Mouse (Mus musculus) heart, adult 2 months (tissue): ENCODE measurements around the gene Hist1h3e. TPM values are rescaled to one million over a fixed set of nuclear protein-coding genes. Genes with fewer than 3 reads are reported as not detected.
"Not testable (repeated sequence)": the region's sequence is repeated elsewhere in the genome, so short reads cannot be mapped to it uniquely, and the experiment has no call there.

Experiments
- DNase-seq, 2 experiments: peaks; one replicate each; pipeline ENCODE4 v3.0.0; 2021
- H3K27ac ChIP-seq: fragments of 200-600 bp; 2 replicates; pipeline ENCODE4 v1.8.1; 2022
- H3K27me3 ChIP-seq: fragments of 200-500 bp; 2 replicates; pipeline ENCODE4 v1.6.1; 2012; ENCODE audit warnings: mild to moderate bottlenecking, low read length, inconsistent platforms, mixed read lengths; ENCODE audit not compliant: control insufficient read depth, insufficient read depth
- H3K36me3 ChIP-seq: fragments of 200-500 bp; 2 replicates; pipeline ENCODE4 v1.6.1; 2012; ENCODE audit warnings: low read length, inconsistent platforms; ENCODE audit not compliant: control insufficient read depth, insufficient read depth
- H3K4me1 ChIP-seq: fragments of 200-500 bp; 2 replicates; pipeline ENCODE4 v1.6.1; 2011; ENCODE audit warnings: low read length; ENCODE audit not compliant: control insufficient read depth, insufficient read depth
- H3K4me3 ChIP-seq: fragments of 200-600 bp; 2 replicates; pipeline ENCODE4 v1.8.1; 2022
- H3K79me2 ChIP-seq: fragments of 200-500 bp; replicated peaks from 2 replicates; pipeline ENCODE4 v1.6.1; 2012; ENCODE audit warnings: mild to moderate bottlenecking, inconsistent platforms, low read length, moderate library complexity, mixed read lengths; ENCODE audit not compliant: control insufficient read depth, insufficient read depth
- H3K9ac ChIP-seq: fragments of 200-500 bp; 2 replicates; pipeline ENCODE4 v1.6.1; 2012; ENCODE audit warnings: low read depth, mild to moderate bottlenecking, control low read depth, inconsistent platforms, low read length, mixed read lengths
- CTCF ChIP-seq: fragments of 200-600 bp; IDR thresholded peaks from 2 replicates; pipeline ENCODE4 v1.8.1; 2022; ENCODE audit warnings: antibody characterized with exemption, mild to moderate bottlenecking, moderate library complexity
- EP300 ChIP-seq: fragments of 200-500 bp; IDR thresholded peaks from 2 replicates; pipeline ENCODE4 v1.6.1; 2011; ENCODE audit warnings: low read depth, low read length, control low read depth; ENCODE audit not compliant: insufficient read depth
- POLR2A ChIP-seq: fragments of 200-500 bp; IDR thresholded peaks from 2 replicates; pipeline ENCODE4 v1.6.1; 2011; ENCODE audit warnings: mild to moderate bottlenecking, low read depth, low read length, control low read depth; ENCODE audit not compliant: insufficient read depth
- WGBS: fragments of 180-500 bp; shearing (Covaris S2); methylation state at CpG from one replicate; pipeline ENCODE4 v1.1.7; 2018; 5-methylcytosine and 5-hydroxymethylcytosine counted together
- intact Hi-C: fragments of 180-260 bp; cut with DNase I; formaldehyde crosslinking; loops from one replicate; pipeline ENCODE4 v1.15.1; 2025
- polyA plus RNA-seq: library from polyadenylated mRNA; depleted of rRNA; stranded (reverse); fragments of >200 nt; gene quantifications from 2 replicates; pipeline ENCODE4 v1.2.3, GENCODE M21; 2012
- total RNA-seq, 2 experiments: library from RNA; stranded (reverse); gene quantifications; 2 replicates each; pipeline ENCODE4 v1.2.3; 2021

The Hist1h3e gene
- total and polyA plus RNA-seq, 3 experiments = 2.0 to 14.6 (median 14.0) TPM

DNA sequence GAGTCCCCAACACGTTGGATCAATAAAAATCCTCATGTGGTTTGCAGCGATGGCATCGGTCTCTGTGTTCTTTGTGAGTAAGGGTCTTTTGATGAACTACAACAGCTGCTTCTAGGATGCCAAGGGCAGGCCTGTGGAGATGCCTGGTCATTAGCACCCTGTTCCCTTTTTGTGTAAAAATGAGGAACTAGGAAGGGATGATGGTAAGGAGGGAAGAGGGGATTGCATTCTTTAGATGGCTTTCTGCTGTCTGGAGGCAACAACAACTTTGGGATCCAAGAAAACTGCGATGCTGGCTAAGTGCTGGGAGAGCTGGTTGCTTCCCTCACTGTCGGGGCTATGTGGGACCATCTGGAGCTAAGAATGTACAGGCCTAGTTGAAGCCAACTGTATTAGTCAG is 23.9 kb downstream of the Hist1h3e start:
- no peak overlapping the region for H3K9ac ChIP-seq
- H3K4me3 ChIP-seq = no peak overlapping the region
- H3K27me3 ChIP-seq = no peaks in the 10 kb centered on the region
- WGBS = 85% methylated on average over 5 of the region's 5 CpGs
- H3K79me2 ChIP-seq = no peaks in the 10 kb centered on the region
- H3K27ac ChIP-seq = no peak overlapping the region
- H3K4me1 ChIP-seq = no peaks in the 10 kb centered on the region; the same call in none of the 2 replicates
- TF ChIP-seq CTCF (no peak), EP300 (no peak), POLR2A (no peak)
- no peak for DNase-seq
- peaks cover 7% of the 10 kb centered on the region for H3K36me3 ChIP-seq
- intact Hi-C loops = no loop called here

DNA sequence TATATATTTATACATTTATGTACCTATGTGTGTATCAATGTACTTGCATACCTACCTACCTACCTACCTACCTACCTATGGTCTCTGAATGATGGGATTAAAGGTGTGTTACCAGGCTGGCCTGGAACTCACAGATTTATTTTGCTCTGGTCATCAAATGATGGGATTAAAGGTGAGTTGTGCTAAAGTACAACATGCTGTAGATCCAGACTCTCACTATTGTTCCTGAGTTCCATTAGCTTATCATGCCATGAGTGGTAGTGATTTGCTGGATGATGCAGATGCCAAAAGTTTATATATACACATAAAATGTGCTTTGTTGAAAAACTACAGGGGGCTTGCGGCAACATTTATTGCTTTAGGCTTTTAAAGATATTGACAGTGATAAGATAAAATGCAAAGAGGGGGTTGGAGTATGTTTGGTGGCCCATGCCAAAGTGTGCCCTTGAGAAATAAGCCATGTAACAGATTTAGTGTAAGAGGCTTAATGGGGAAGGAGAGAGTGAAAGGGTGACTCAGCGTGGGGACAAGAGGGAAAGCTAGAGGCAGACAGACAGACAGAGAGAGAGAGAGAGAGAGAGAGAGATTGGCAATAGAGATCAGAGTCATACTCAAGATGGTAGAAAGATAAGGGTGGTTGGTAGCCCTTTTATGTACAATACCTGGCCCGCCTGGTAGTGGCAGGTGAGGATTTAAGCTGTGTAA is 25.0 kb downstream of the Hist1h3e start:
- Histone ChIP-seq H3K36me3 (peaks cover 13% of the 10 kb centered on the region), H3K27me3 (no peaks in the 10 kb centered on the region), H3K4me1 (peaks cover 4% of the 10 kb centered on the region), H3K27ac (no peak overlapping the region), H3K79me2 (no peaks in the 10 kb centered on the region), H3K4me3 (no peak overlapping the region), H3K9ac (no peak overlapping the region)
- intact Hi-C loops = no loop called here
- TF ChIP-seq CTCF = no peak
- no peak for TF ChIP-seq EP300
- no peak for TF ChIP-seq POLR2A
- no peak for DNase-seq
- WGBS = 88% methylated on average over 3 of the region's 3 CpGs

GRCm38 (mm10) chr13:23536076-23536822 is 25.9 kb downstream of the Hist1h3e start:
- Histone ChIP-seq H3K36me3 (peaks cover 14% of the 10 kb centered on the region), H3K27me3 (no peaks in the 10 kb centered on the region), H3K4me1 (peaks cover 4% of the 10 kb centered on the region), H3K4me3 (no peak overlapping the region), H3K27ac (no peak overlapping the region), H3K9ac (no peak overlapping the region), H3K79me2 (no peaks in the 10 kb centered on the region)
- WGBS = 33% methylated on average over 7 of the region's 7 CpGs
- no peak for DNase-seq
- no peak for TF ChIP-seq CTCF
- TF ChIP-seq EP300 = no peak
- TF ChIP-seq POLR2A = no peak
- intact Hi-C loops = no loop called here

DNA sequence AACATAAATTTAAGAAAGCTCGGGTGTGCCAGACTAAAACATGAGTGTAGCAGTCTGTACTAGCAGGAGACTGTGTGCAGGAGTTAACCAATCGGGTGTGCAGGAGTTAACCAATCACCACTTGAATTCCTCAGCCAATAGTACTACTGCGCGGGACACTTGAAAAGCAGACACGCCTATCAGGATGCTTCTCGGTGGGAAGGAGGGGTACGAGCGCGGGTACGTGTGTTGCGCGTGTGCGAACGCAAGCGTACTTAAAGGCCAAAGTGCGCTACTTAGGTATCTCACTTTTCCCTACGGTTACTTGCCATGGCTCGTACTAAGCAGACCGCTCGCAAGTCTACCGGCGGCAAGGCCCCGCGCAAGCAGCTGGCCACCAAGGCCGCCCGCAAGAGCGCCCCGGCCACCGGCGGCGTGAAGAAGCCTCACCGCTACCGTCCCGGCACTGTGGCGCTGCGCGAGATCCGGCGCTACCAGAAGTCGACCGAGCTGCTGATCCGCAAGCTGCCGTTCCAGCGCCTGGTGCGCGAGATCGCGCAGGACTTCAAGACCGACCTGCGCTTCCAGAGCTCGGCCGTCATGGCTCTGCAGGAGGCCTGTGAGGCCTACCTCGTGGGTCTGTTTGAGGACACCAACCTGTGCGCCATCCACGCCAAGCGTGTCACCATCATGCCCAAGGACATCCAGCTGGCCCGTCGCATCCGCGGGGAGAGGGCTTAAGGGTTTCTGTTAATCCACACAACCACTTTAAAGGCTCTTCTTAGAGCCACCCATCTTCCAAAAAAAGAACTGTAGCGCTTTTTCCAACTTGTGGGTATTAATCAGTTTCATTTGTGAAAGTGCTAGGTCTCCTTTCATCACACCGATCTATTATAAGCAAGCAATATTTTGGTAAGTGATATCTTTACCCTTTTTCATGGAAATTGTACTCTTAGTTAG is 26.8 kb downstream of the Hist1h3e start, which contains the start of gene Hist1h3g:
Gene Hist1h3g (plus strand): TSS at position 286 of the 939 bp plus-strand sequence.
- H3K79me2 ChIP-seq, H3K27ac ChIP-seq, H3K9ac ChIP-seq, intact Hi-C loops, H3K27me3 ChIP-seq, H3K4me1 ChIP-seq: not testable (repeated sequence)
- peaks cover 14% of the 10 kb centered on the region for H3K36me3 ChIP-seq
- peak; percentile 35 for TF ChIP-seq CTCF
- TF ChIP-seq EP300 = 0 out of 2 replicates have a peak, but pooled peaks have one; percentile 48
- TF ChIP-seq POLR2A = peak; percentile 22; the same call in 1 of the 2 replicates
- peak within 1 kb of the TSS; percentile 51 for H3K4me3 ChIP-seq
- WGBS = 2% methylated on average over 48 of the region's 62 CpGs
- peak; percentile 85 to 86 for DNase-seq

GRCm38 (mm10) chr13:23534368-23535131 is 27.6 kb downstream of the Hist1h3e start:
- H3K79me2 ChIP-seq = no peaks in the 10 kb centered on the region
- H3K4me3 ChIP-seq = peak overlapping the region; percentile 51
- intact Hi-C loops = loop anchor here (5.0 kb wide), 2 partner anchors 88 to 208 kb away; partner anchors contain the start of genes Hist1h1e and Hist1h2be
- H3K27ac ChIP-seq = no peak overlapping the region; the same call in 1 of the 2 replicates
- peaks cover 4% of the 10 kb centered on the region for H3K4me1 ChIP-seq
- H3K36me3 ChIP-seq = peaks cover 14% of the 10 kb centered on the region
- no peaks in the 10 kb centered on the region for H3K27me3 ChIP-seq
- 6% methylated on average over 15 of the region's 15 CpGs for WGBS
- no peak overlapping the region for H3K9ac ChIP-seq
- no peak for DNase-seq
- no peak; the same call in 1 of the 2 replicates for TF ChIP-seq POLR2A
- no peak for TF ChIP-seq CTCF
- no peak for TF ChIP-seq EP300
